Mouse (Mus musculus) c-Kit-positive CD71-negative TER-119-negative erythroid progenitor cells, embryonic 14.5 days (primary cell): ENCODE data around the gene Il31ra.
"Not testable (repeated sequence)": the region's sequence is repeated elsewhere in the genome, so short reads cannot be mapped to it uniquely, and the experiment has no call there.

ENCODE experiments used
- DNase-seq: peaks from one replicate; pipeline ENCODE4 v3.0.0-alpha.2; 2013; ENCODE audit warnings: low read depth

The Il31ra gene

GRCm38 (mm10) chr13:112594260-112594659, at the start of gene Il31ra:
Il31ra (minus strand) TSS chr13:112594360.
- DNase-seq = not testable (repeated sequence)

- no peak for DNase-seq
Measured at GRCm38 (mm10) chr13:112642897-112643296, 48.7 kb upstream of the Il31ra start.

GRCm38 (mm10) chr13:112639111-112639510, 45.0 kb upstream of the Il31ra start:
- no peak for DNase-seq

GRCm38 (mm10) chr13:112636498-112636897, 42.3 kb upstream of the Il31ra start:
- no peak for DNase-seq

- no peak for DNase-seq
Measured at GRCm38 (mm10) chr13:112635174-112635837, 41.1 kb upstream of the Il31ra start.

- DNase-seq = no peak
Measured at GRCm38 (mm10) chr13:112625566-112625965, 31.4 kb upstream of the Il31ra start.

GRCm38 (mm10) chr13:112624622-112625021, 30.5 kb upstream of the Il31ra start:
- DNase-seq = no peak

- DNase-seq = no peak
Measured at GRCm38 (mm10) chr13:112623656-112624055, 29.5 kb upstream of the Il31ra start.

GRCm38 (mm10) chr13:112621592-112621991, 27.4 kb upstream of the Il31ra start:
- no peak for DNase-seq

- DNase-seq = no peak
Measured at GRCm38 (mm10) chr13:112608606-112609005, 14.4 kb upstream of the Il31ra start.

GRCm38 (mm10) chr13:112604411-112604810, 10.3 kb upstream of the Il31ra start:
- no peak for DNase-seq

GRCm38 (mm10) chr13:112603839-112604238, 9.7 kb upstream of the Il31ra start:
- no peak for DNase-seq

- DNase-seq = no peak
Measured at GRCm38 (mm10) chr13:112602607-112603006, 8.4 kb upstream of the Il31ra start.

GRCm38 (mm10) chr13:112590254-112590653, 3.9 kb downstream of the Il31ra start:
- DNase-seq = no peak

GRCm38 (mm10) chr13:112589625-112590024, 4.5 kb downstream of the Il31ra start:
- no peak for DNase-seq

GRCm38 (mm10) chr13:112584556-112585237, 9.5 kb downstream of the Il31ra start:
- no peak for DNase-seq

- no peak for DNase-seq
Measured at GRCm38 (mm10) chr13:112582291-112582690, 11.9 kb downstream of the Il31ra start.

GRCm38 (mm10) chr13:112581796-112582195, 12.4 kb downstream of the Il31ra start:
- DNase-seq = no peak

- DNase-seq = no peak
Measured at GRCm38 (mm10) chr13:112580590-112581320, 13.4 kb downstream of the Il31ra start.

- DNase-seq = not testable (repeated sequence)
Measured at GRCm38 (mm10) chr13:112578041-112578440, 16.1 kb downstream of the Il31ra start.

GRCm38 (mm10) chr13:112573800-112574199, 20.4 kb downstream of the Il31ra start:
- DNase-seq = no peak

GRCm38 (mm10) chr13:112570768-112571167, 23.4 kb downstream of the Il31ra start:
- DNase-seq = no peak

GRCm38 (mm10) chr13:112569606-112570005, 24.6 kb downstream of the Il31ra start:
- DNase-seq = no peak
